Mouse (Mus musculus) embryonic fibroblast, embryonic 13.5 days (primary cell): ENCODE data around the gene Shtn1.

ENCODE experiments used
- CTCF ChIP-seq: IDR thresholded peaks from 2 replicates; pipeline ENCODE4 v1.5.1; 2011; ENCODE audit warnings: mild to moderate bottlenecking, control low read depth, low read length, moderate library complexity, borderline replicate concordance; ENCODE audit not compliant: insufficient read depth
- POLR2A ChIP-seq: IDR thresholded peaks from 2 replicates; pipeline ENCODE4 v1.6.1; 2011; ENCODE audit warnings: low read depth, mild to moderate bottlenecking, control low read depth, low read length, moderate library complexity

GRCm38 (mm10) chr19:59051622-59052021 is 24.3 kb downstream of the Shtn1 start:
- no peak for TF ChIP-seq CTCF
- no peak for TF ChIP-seq POLR2A
